Mouse (Mus musculus): ENCODE data around the gene Gabrg3. TPM values are rescaled to one million over a fixed set of nuclear protein-coding genes. Genes with fewer than 3 reads are reported as not detected.

Gene Gabrg3
- polyA plus RNA-seq, 1 experiment from 2014 or later, result 1.5 TPM

DNA sequence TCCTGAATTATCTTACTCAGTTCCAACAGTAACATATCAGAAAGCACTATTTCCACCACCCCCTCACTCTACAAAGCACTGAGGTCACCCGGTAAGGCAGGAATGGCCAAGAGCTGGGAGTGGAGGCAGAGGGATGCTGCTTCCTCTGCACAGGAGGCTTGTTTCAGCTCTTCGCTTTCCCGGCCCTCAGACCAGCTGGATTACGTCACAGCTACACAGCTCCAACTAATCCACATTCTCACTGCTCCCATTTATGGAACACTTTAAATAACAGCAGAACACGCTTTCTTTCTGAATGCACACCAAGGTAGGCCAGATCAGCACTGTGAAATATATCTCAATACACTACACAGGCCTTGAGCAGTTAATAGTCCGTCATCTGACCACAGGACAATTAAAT is 23.2 kb downstream of the Gabrg3 start:
- Histone ChIP-seq H3K36me3 (no peaks in the 10 kb centered on the region), H3K27me3 (no peaks in the 10 kb centered on the region), H3K4me2 (replicated peaks) (no peak overlapping the region), H3K4me3 (no peak overlapping the region), H3K9me3 (no peaks in the 10 kb centered on the region), H3K9ac (no peak overlapping the region), H3K27ac (no peak overlapping the region), H3K4me1 (no peaks in the 10 kb centered on the region)
- ATAC-seq (ENCODE audit: low FRiP score, low read depth), result no peak
- 82% methylated on average over 6 of the region's 6 CpGs for WGBS

DNA sequence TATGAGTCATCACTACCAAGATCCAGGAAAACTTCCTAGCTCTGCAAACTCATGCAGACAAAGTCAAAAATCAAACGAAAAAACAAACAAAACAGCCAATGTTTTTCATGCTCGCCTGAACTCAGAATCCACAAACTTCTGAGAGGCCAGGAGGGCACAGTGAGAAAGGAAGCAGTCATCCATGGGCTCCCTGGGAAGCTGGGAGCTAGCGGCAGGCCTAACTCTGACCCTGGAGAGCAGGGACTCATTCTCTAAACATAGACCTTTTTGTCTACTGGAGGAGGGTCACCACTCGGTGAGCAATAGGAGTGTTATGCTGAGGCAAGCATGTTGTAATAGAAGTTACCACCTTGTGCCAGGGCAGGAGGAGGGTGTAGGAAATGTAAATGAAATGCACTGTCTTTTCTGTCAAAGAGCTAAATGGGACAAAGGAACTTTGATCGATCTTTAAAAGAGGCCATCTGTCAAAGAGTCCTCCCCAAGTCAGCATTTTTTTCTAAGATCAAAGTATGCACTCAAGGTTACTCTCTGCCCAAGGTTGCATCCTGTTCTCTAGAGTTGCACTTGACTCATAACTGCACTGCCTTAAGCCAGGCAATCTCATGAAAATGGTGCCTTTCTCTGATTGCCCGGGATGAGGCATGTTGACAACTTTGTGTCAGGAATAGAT is 29.0 kb downstream of the Gabrg3 start:
- no peak for ATAC-seq (ENCODE audit: low FRiP score, low read depth)
- H3K27ac ChIP-seq, result no peak overlapping the region
- H3K27me3 ChIP-seq, result no peaks in the 10 kb centered on the region
- no peaks in the 10 kb centered on the region for H3K36me3 ChIP-seq
- no peak overlapping the region for H3K9ac ChIP-seq
- whole genome bisulfite sequencing, result 70% methylated on average over 6 of the region's 6 CpGs
- H3K4me3 ChIP-seq, result no peak overlapping the region
- no peak overlapping the region for H3K4me2 ChIP-seq (replicated peaks)
- H3K9me3 ChIP-seq, result no peaks in the 10 kb centered on the region
- no peaks in the 10 kb centered on the region for H3K4me1 ChIP-seq

DNA sequence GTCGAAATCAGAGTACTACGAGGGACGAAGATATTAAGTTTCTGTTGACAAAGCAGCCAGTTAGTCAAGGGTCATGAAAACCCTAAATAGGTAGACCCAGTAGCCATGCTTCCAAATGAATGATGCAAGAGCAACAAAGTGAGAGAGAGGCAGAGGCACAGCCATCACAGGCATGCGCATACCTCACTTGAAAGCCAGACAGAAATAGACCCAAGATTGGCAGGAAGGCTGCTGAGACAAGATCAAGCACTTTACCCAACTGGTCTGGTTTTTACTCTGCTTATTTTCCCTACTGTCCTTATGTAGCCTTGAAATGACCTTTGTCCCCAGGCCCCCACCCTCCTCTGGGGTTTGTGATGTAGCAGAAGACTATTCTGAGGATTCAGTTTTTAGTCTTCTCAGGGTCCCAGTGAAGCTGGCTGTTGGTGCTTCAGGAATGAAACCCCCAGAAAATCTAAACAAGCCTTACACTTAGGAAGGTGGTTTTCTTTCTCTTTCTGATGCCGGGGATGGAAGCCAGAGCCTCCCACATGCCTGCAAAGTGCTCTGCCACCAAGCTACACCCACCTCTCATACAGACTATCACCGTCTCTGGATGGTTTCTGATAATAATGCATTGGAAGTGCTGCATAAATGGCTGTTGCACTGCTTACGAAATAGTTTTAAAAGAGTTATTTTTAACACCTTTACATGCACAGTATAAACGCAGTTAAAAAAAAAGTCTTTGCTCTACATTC is 30.3 kb downstream of the Gabrg3 start:
- no peak overlapping the region for H3K27ac ChIP-seq
- H3K9ac ChIP-seq, result no peak overlapping the region
- H3K27me3 ChIP-seq, result no peaks in the 10 kb centered on the region
- H3K36me3 ChIP-seq, result no peaks in the 10 kb centered on the region
- ATAC-seq (ENCODE audit: low FRiP score, low read depth), result no peak
- WGBS, result 79% methylated on average over 8 of the region's 8 CpGs
- no peak overlapping the region for H3K4me3 ChIP-seq
- H3K4me1 ChIP-seq, result no peaks in the 10 kb centered on the region
- H3K9me3 ChIP-seq, result no peaks in the 10 kb centered on the region
- no peak overlapping the region for H3K4me2 ChIP-seq (replicated peaks)

DNA sequence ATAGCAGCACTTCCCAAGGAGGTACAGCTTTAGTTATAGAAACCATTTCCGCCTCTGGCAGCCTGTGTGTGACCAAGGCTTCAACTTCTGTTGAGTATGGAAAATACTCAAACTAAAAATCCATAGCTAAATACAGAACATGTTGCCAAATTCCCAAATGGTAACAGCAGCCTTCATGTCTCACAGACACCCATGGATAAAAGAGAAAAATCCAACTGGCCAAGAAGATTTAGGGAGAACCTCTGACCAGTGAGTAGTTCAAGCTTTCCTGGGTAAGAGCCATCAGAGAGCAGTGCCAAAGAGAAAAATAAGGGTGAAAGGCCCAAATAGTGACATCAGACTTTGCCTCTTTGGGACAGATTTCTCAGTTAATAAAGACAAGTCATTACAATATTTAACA is 38.2 kb downstream of the Gabrg3 start:
- no peak overlapping the region for H3K9ac ChIP-seq
- no peaks in the 10 kb centered on the region for H3K9me3 ChIP-seq
- no peaks in the 10 kb centered on the region for H3K4me1 ChIP-seq
- no peak overlapping the region for H3K27ac ChIP-seq
- H3K27me3 ChIP-seq, result no peaks in the 10 kb centered on the region
- no peak overlapping the region for H3K4me3 ChIP-seq
- no peak for ATAC-seq (ENCODE audit: low FRiP score, low read depth)
- H3K4me2 ChIP-seq (replicated peaks), result no peak overlapping the region
- 79% methylated on average over 1 of the region's 1 CpGs for WGBS
- H3K36me3 ChIP-seq, result no peaks in the 10 kb centered on the region

DNA sequence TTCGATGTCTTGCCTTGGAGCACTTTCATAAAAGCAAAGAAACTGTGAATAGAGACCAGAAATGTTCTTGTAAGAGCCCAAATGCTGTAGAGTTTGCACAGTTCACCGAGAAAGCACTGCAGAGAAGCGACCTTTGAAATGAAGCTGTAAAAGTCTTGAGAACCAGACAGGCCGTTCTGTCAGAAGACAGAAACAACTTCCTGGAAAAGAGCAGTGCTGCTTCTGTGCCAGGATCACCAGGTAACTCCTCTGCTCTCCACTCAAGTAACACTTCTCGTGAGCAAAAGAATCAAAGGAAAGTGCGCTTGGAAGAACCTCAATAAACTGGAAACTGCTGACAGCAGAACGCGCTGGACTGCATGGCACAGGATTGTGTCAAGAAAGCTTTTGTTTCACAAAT is 45.1 kb downstream of the Gabrg3 start:
- WGBS, result 69% methylated on average over 8 of the region's 8 CpGs
- H3K4me3 ChIP-seq, result no peak overlapping the region
- H3K36me3 ChIP-seq, result no peaks in the 10 kb centered on the region
- ATAC-seq (ENCODE audit: low FRiP score, low read depth), result no peak
- no peaks in the 10 kb centered on the region for H3K4me1 ChIP-seq
- H3K27me3 ChIP-seq, result no peaks in the 10 kb centered on the region
- H3K9ac ChIP-seq, result no peak overlapping the region
- no peaks in the 10 kb centered on the region for H3K9me3 ChIP-seq
- H3K27ac ChIP-seq, result no peak overlapping the region
- no peak overlapping the region for H3K4me2 ChIP-seq (replicated peaks)

DNA sequence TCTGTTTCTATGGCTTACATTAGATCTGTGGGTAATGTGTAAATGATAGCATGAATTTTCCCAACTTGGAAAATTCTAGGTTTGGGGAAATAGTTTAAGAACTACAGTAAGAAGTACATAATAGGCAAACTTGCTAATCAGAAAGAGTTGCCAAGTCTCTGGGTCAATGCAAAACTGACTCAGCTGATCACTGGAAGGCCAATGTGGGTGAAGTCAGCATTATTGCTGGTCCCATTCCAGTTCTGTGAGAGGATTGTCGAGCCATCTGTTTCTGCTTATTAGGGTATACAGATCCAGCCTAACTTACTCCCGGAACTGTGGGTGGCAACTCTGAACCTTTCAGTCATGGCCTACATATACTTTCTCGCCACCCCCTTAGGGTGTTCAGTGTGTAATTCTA is 55.8 kb downstream of the Gabrg3 start:
- no peaks in the 10 kb centered on the region for H3K4me1 ChIP-seq
- H3K9me3 ChIP-seq, result no peaks in the 10 kb centered on the region
- H3K4me2 ChIP-seq (replicated peaks), result no peak overlapping the region
- 78% methylated on average over 3 of the region's 3 CpGs for WGBS
- H3K27me3 ChIP-seq, result no peaks in the 10 kb centered on the region
- H3K27ac ChIP-seq, result no peak overlapping the region
- H3K9ac ChIP-seq, result no peak overlapping the region
- ATAC-seq (ENCODE audit: low FRiP score, low read depth), result no peak
- no peaks in the 10 kb centered on the region for H3K36me3 ChIP-seq
- H3K4me3 ChIP-seq, result no peak overlapping the region

DNA sequence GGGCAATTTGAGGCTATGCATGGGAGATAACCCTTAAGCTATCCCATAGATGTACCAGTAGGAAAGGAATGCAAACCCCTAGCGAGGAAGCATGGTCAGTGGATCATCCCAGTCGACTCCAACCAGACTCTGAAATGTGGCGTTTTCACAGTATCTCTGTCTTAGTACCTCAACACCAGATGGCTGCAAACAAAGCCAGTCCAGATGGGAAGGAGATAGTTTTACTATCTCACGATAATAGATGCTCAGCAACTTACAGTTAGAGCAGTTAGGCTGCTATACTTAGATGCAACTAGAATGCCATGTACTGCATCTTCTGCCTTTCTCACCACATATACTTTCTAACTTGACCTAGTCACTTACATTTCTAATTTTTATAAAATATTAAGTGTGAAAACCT is 56.7 kb downstream of the Gabrg3 start:
- ATAC-seq (ENCODE audit: low FRiP score, low read depth), result no peak
- Histone ChIP-seq H3K4me2 (replicated peaks) (no peak overlapping the region), H3K9ac (no peak overlapping the region), H3K27ac (no peak overlapping the region), H3K9me3 (no peaks in the 10 kb centered on the region), H3K27me3 (no peaks in the 10 kb centered on the region), H3K4me3 (no peak overlapping the region), H3K4me1 (no peaks in the 10 kb centered on the region), H3K36me3 (no peaks in the 10 kb centered on the region)
- WGBS, result 79% methylated on average over 4 of the region's 4 CpGs

DNA sequence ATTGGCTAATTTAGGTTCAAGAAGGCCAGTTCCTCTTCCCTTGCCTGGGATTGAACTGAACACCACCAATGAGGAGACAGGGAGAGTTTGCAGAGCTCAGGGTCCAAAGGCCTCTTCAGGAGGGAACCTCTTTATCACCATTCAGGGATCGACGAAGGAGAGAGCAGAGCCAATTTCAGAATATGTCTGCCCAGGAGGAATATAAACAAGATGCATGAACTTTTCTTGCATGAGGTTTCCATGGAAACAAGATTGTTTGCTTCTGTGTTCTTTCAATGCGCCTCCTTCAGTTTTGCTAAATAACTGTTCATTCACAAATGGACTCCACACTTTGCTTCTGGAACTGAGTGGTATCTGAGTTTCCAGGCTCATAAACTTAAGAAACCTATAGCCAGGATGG is 62.5 kb downstream of the Gabrg3 start:
- Histone ChIP-seq H3K36me3 (no peaks in the 10 kb centered on the region), H3K27ac (no peak overlapping the region), H3K4me2 (replicated peaks) (no peak overlapping the region), H3K27me3 (no peaks in the 10 kb centered on the region), H3K4me3 (no peak overlapping the region), H3K9ac (no peak overlapping the region), H3K9me3 (no peaks in the 10 kb centered on the region), H3K4me1 (no peaks in the 10 kb centered on the region)
- 74% methylated on average over 3 of the region's 3 CpGs for WGBS
- peak; percentile 54; the same call in 1 of the 2 replicates for ATAC-seq (ENCODE audit: low FRiP score, low read depth)

DNA sequence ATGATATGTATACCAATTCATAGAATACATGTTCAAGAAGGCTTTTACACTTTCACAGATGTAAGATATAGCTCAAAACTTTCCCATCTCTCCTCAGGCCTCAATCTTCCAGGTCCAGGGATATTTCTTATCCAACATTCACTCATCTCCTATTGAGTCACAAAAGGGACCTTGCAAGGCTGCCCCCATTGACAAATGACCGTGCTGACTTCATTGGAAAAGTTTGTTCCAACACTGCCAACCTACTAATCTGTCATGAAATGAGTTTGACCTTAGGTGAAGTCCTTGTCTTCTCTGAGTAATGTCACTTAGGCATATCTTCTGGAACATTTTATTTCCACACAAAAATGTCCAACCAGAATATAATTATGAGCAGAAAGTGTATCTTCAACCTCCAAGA is 64.9 kb downstream of the Gabrg3 start:
- Histone ChIP-seq H3K4me1 (no peaks in the 10 kb centered on the region), H3K36me3 (no peaks in the 10 kb centered on the region), H3K9me3 (no peaks in the 10 kb centered on the region), H3K27ac (no peak overlapping the region), H3K9ac (no peak overlapping the region), H3K27me3 (no peaks in the 10 kb centered on the region), H3K4me3 (no peak overlapping the region), H3K4me2 (replicated peaks) (no peak overlapping the region)
- 87% methylated on average over 1 of the region's 1 CpGs for WGBS
- no peak for ATAC-seq (ENCODE audit: low FRiP score, low read depth)

DNA sequence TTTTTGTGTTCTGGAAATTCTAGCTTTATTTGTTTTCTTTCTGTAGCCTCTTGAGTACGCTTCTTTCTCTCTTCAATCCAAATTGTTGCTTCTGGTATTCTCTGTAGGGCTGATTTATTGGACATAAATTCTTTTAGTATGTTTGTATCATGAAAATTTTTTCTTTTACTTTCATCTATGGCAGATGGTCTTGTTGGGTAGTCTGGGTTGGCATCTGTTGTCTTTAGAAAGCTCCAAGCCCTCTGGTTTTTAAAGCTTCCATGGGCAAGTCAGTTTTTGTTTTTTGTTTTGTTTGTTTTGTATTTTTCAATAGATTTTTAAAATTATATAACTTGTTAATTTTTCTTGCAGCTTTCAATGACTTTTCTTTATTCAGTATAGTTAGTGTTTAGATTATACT is 72.0 kb downstream of the Gabrg3 start:
- ATAC-seq (ENCODE audit: low FRiP score, low read depth), result no peak
- Histone ChIP-seq H3K4me3 (no peak overlapping the region), H3K27me3 (no peaks in the 10 kb centered on the region), H3K27ac (no peak overlapping the region), H3K9me3 (no peaks in the 10 kb centered on the region), H3K4me2 (replicated peaks) (no peak overlapping the region), H3K4me1 (no peaks in the 10 kb centered on the region), H3K36me3 (no peaks in the 10 kb centered on the region), H3K9ac (no peak overlapping the region)
- WGBS, result 74% methylated on average over 1 of the region's 1 CpGs

DNA sequence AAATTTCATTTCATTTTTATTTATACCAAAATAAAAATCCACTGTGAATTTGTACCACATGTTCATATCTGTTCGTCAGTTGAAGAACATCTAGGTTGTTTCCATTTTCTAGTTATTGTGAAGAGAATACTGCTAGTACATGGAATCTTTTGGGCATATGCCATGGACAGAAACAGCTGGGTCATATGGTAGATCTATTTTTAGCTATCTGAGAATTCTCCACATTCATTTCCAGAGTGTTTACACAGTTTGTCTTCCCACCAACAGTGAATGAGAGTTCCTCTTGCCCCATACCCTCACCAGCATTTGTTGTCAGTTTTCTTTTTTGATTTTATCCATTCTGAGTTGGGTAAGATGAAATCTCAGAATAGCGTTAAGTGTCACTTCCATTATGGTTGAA is 75.0 kb downstream of the Gabrg3 start:
- 87% methylated on average over 2 of the region's 2 CpGs for WGBS
- Histone ChIP-seq H3K36me3 (no peaks in the 10 kb centered on the region), H3K9me3 (no peaks in the 10 kb centered on the region), H3K4me2 (replicated peaks) (no peak overlapping the region), H3K9ac (no peak overlapping the region), H3K27me3 (no peaks in the 10 kb centered on the region), H3K27ac (no peak overlapping the region), H3K4me3 (no peak overlapping the region), H3K4me1 (no peaks in the 10 kb centered on the region)
- ATAC-seq (ENCODE audit: low FRiP score, low read depth), result no peak

DNA sequence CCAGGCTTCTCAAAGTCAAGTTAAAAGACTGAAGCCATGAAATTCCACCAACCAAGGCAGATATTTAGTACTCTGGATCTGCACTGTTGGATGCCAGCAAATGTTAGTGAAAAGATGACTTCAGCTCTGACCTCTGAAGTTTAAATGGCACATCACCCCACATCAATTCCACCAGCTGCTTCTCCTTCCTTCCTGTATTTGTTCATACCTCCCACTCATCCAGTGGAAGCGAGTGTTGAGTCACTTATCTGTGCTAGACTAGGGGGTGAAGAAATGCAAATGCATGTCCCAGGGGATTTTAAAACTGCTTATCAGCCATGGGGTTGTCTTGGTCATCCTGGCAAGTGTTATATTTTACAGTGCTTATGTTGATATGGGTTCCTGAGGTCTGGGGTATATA is 79.7 kb downstream of the Gabrg3 start:
- Histone ChIP-seq H3K4me1 (no peaks in the 10 kb centered on the region), H3K9me3 (no peaks in the 10 kb centered on the region), H3K4me3 (no peak overlapping the region), H3K4me2 (replicated peaks) (no peak overlapping the region), H3K27ac (no peak overlapping the region), H3K27me3 (no peaks in the 10 kb centered on the region), H3K36me3 (no peaks in the 10 kb centered on the region), H3K9ac (no peak overlapping the region)
- 82% methylated on average over 1 of the region's 1 CpGs for WGBS
- ATAC-seq (ENCODE audit: low FRiP score, low read depth), result no peak

DNA sequence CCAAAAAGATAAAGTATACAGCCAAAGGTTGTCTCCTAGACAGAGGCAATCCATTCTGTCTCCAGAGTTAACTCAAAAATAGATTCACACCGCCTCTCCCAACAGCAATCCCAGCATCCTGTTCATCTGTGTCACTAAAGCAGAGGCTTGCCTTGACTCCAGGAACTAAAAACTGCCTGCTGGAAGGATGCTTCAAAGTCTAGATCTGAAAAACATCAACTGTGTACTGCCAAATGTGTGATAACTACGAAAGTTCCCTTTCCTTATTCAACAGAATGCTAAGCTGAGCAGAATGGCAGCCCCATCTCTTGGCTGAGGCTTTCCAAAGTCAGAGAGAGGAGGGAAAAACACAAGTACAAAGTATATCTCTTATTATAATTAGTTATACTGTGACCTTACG is 90.3 kb downstream of the Gabrg3 start:
- no peaks in the 10 kb centered on the region for H3K36me3 ChIP-seq
- H3K4me3 ChIP-seq, result no peak overlapping the region
- ATAC-seq (ENCODE audit: low FRiP score, low read depth), result no peak
- no peaks in the 10 kb centered on the region for H3K4me1 ChIP-seq
- no peaks in the 10 kb centered on the region for H3K9me3 ChIP-seq
- no peak overlapping the region for H3K9ac ChIP-seq
- no peaks in the 10 kb centered on the region for H3K27me3 ChIP-seq
- H3K27ac ChIP-seq, result no peak overlapping the region
- 76% methylated on average over 3 of the region's 3 CpGs for WGBS
- H3K4me2 ChIP-seq (replicated peaks), result no peak overlapping the region

Measured in limb, embryonic 13.5 days (tissue).